Mouse (Mus musculus) liver, postnatal 0 days (tissue): Measurements from ENCODE around the gene Ms4a18. TPM values are rescaled to one million over a fixed set of nuclear protein-coding genes. Genes with fewer than 3 reads are reported as not detected.

Source experiments
- ATAC-seq: fragments of 200-750 bp; cut with Nextera tagmentation; 2 replicates; pipeline ENCODE4 v1.8.0; 2017; ENCODE audit warnings: mild to moderate bottlenecking, moderate library complexity
- DNase-seq: peaks from one replicate; pipeline ENCODE4 v3.0.0-alpha.2; 2016
- H3K27ac ChIP-seq: fragments of 300-500 bp; sonication (generic); 2 replicates; pipeline ENCODE4 v1.5.1; 2014; ENCODE audit warnings: antibody characterized with exemption, moderate library complexity, mild to moderate bottlenecking, low read depth
- H3K27me3 ChIP-seq: fragments of 300-500 bp; sonication (generic); 2 replicates; pipeline ENCODE4 v1.6.1; 2014; ENCODE audit warnings: low read length, control low read depth, mixed read lengths; ENCODE audit not compliant: insufficient read depth
- H3K36me3 ChIP-seq: fragments of 300-500 bp; sonication (generic); replicated peaks from 2 replicates; pipeline ENCODE4 v1.6.1; 2014; ENCODE audit warnings: mild to moderate bottlenecking, control low read depth, low read length, moderate library complexity, mixed read lengths; ENCODE audit not compliant: insufficient read depth
- H3K4me1 ChIP-seq: fragments of 300-500 bp; sonication (generic); 2 replicates; pipeline ENCODE4 v1.6.1; 2014; ENCODE audit warnings: antibody characterized with exemption, mild to moderate bottlenecking, control low read depth; ENCODE audit not compliant: insufficient read depth
- H3K4me2 ChIP-seq: fragments of 300-500 bp; sonication (generic); 2 replicates; pipeline ENCODE4 v1.6.1; 2014; ENCODE audit warnings: low read depth, mild to moderate bottlenecking, low read length, moderate library complexity, mixed read lengths
- H3K4me3 ChIP-seq: fragments of 300-500 bp; sonication (generic); 2 replicates; pipeline ENCODE4 v1.5.1; 2014; ENCODE audit warnings: low read depth, low read length
- H3K9ac ChIP-seq: fragments of 300-500 bp; sonication (generic); replicated peaks from 2 replicates; pipeline ENCODE4 v1.6.1; 2014; ENCODE audit warnings: mild to moderate bottlenecking, moderate library complexity
- H3K9me3 ChIP-seq: fragments of 300-500 bp; sonication (generic); 2 replicates; pipeline ENCODE4 v1.6.1; 2016; ENCODE audit warnings: mild to moderate bottlenecking, control low read depth, low read length, mixed read lengths
- CTCF ChIP-seq: sonication (generic); IDR thresholded peaks from 2 replicates; pipeline ENCODE4 v1.5.1; 2016; ENCODE audit warnings: antibody characterized with exemption, low read depth
- EP300 ChIP-seq: IDR thresholded peaks from 2 replicates; pipeline ENCODE4 v1.6.1; 2016; ENCODE audit warnings: antibody characterized with exemption, low read depth, mild to moderate bottlenecking
- WGBS: fragments of 180-500 bp; shearing (Covaris S2); extraction: QIAGEN DNeasy Blood & Tissue Kit; methylation state at CpG from one replicate; pipeline ENCODE4 v1.1.7; 2014; ENCODE audit not compliant: insufficient replicate concordance; 5-methylcytosine and 5-hydroxymethylcytosine counted together
- polyA plus RNA-seq: library from polyadenylated mRNA; unstranded; fragments of >200 nt; fragmentation: Nextera tagmentation; extraction: Ambion mirVana; gene quantifications from 2 replicates; pipeline ENCODE4 v1.2.1, GENCODE M21; 2015

Ms4a18 gene
- polyA plus RNA-seq, 1 experiment from 2014 or later = not detected

GRCm38 (mm10) chr19:11044671-11044995, 26.8 kb upstream of the Ms4a18 start:
- Histone ChIP-seq H3K9ac (no peak overlapping the region), H3K4me3 (0 out of 2 replicates have a peak overlapping the region, but pooled peaks have one; percentile 17), H3K36me3 (no peaks in the 10 kb centered on the region), H3K4me2 (peak overlapping the region; percentile 63), H3K9me3 (no peaks in the 10 kb centered on the region), H3K27ac (no peak overlapping the region), H3K4me1 (peaks cover 7% of the 10 kb centered on the region), H3K27me3 (no peaks in the 10 kb centered on the region)
- ATAC-seq (peak; percentile 49), DNase-seq (no peak)
- 22% methylated on average over 5 of the region's 5 CpGs for WGBS
- TF ChIP-seq EP300 (no peak), CTCF (no peak)

- H3K4me3 ChIP-seq = no peak overlapping the region
- H3K27me3 ChIP-seq = no peaks in the 10 kb centered on the region
- H3K4me2 ChIP-seq = peak overlapping the region; percentile 26; the same call in 1 of the 2 replicates
- H3K4me1 ChIP-seq = no peaks in the 10 kb centered on the region
- peak; percentile 51 for ATAC-seq
- H3K36me3 ChIP-seq = no peaks in the 10 kb centered on the region
- H3K9ac ChIP-seq = no peak overlapping the region; the same call in 1 of the 2 replicates
- H3K9me3 ChIP-seq = no peaks in the 10 kb centered on the region
- peak overlapping the region; percentile 34 for H3K27ac ChIP-seq
- DNase-seq = no peak
- TF ChIP-seq EP300 (no peak), CTCF (no peak)
These were observed 19.7 kb upstream of the Ms4a18 start for GRCm38 (mm10) chr19:11037570-11037969.

GRCm38 (mm10) chr19:11022382-11022781, 4.6 kb upstream of the Ms4a18 start:
- Histone ChIP-seq H3K4me3 (no peak overlapping the region), H3K9me3 (no peaks in the 10 kb centered on the region), H3K27me3 (no peaks in the 10 kb centered on the region), H3K4me2 (no peak overlapping the region), H3K27ac (no peak overlapping the region), H3K36me3 (no peaks in the 10 kb centered on the region), H3K9ac (no peak overlapping the region), H3K4me1 (no peaks in the 10 kb centered on the region)
- DNase-seq (no peak), ATAC-seq (no peak)
- TF ChIP-seq EP300 = no peak
- TF ChIP-seq CTCF = no peak

GRCm38 (mm10) chr19:11017251-11017650, 580 bp downstream of the Ms4a18 start:
- Histone ChIP-seq H3K9me3 (no peaks in the 10 kb centered on the region), H3K27ac (no peak overlapping the region), H3K36me3 (no peaks in the 10 kb centered on the region), H3K4me2 (no peak overlapping the region), H3K4me3 (no peak overlapping the region), H3K27me3 (no peaks in the 10 kb centered on the region), H3K4me1 (no peaks in the 10 kb centered on the region), H3K9ac (no peak overlapping the region)
- DNase-seq (no peak), ATAC-seq (no peak)
- TF ChIP-seq CTCF = no peak
- no peak for TF ChIP-seq EP300
- WGBS = 66% methylated on average over 2 of the region's 2 CpGs

- WGBS = 66% methylated on average over 1 of the region's 1 CpGs
- ATAC-seq = no peak
These were observed 1.8 kb downstream of the Ms4a18 start for GRCm38 (mm10) chr19:11015998-11016397.

GRCm38 (mm10) chr19:11015468-11015867, 2.4 kb downstream of the Ms4a18 start:
- no peak overlapping the region for H3K27ac ChIP-seq
- H3K36me3 ChIP-seq = no peaks in the 10 kb centered on the region
- H3K27me3 ChIP-seq = no peaks in the 10 kb centered on the region
- H3K4me2 ChIP-seq = no peak overlapping the region
- peak; percentile 81 for ATAC-seq
- TF ChIP-seq EP300 (no peak), CTCF (no peak)
- H3K4me1 ChIP-seq = no peaks in the 10 kb centered on the region
- no peak overlapping the region for H3K9ac ChIP-seq
- DNase-seq = no peak
- H3K4me3 ChIP-seq = no peak overlapping the region
- no peaks in the 10 kb centered on the region for H3K9me3 ChIP-seq

More at GRCm38 (mm10) chr19:11015998-11016397, 1.8 kb downstream of the Ms4a18 start:
- Histone ChIP-seq H3K27me3 (no peaks in the 10 kb centered on the region), H3K27ac (no peak overlapping the region), H3K36me3 (no peaks in the 10 kb centered on the region), H3K9ac (no peak overlapping the region), H3K4me1 (no peaks in the 10 kb centered on the region), H3K9me3 (no peaks in the 10 kb centered on the region), H3K4me3 (no peak overlapping the region), H3K4me2 (no peak overlapping the region)
- no peak for TF ChIP-seq EP300
- TF ChIP-seq CTCF = no peak
- DNase-seq = no peak

GRCm38 (mm10) chr19:10993150-10993549, 24.7 kb downstream of the Ms4a18 start, which contains the start of gene Ms4a15:
Gene Ms4a15, minus strand, starts transcription at chr19:10993250.
- no peaks in the 10 kb centered on the region for H3K27me3 ChIP-seq
- H3K27ac ChIP-seq = no peak within 1 kb of the TSS
- H3K36me3 ChIP-seq = no peaks in the 10 kb centered on the region
- DNase-seq (no peak), ATAC-seq (no peak)
- H3K9me3 ChIP-seq = no peaks in the 10 kb centered on the region
- TF ChIP-seq CTCF (no peak), EP300 (no peak)
- H3K4me1 ChIP-seq = no peaks in the 10 kb centered on the region
- H3K4me2 ChIP-seq = no peak within 1 kb of the TSS
- 75% methylated on average over 7 of the region's 7 CpGs for WGBS
- H3K9ac ChIP-seq = no peak within 1 kb of the TSS
- no peak within 1 kb of the TSS for H3K4me3 ChIP-seq
